Mouse (Mus musculus) lung, adult 2 months (tissue): Measurements from ENCODE around the gene Zfp106. TPM values are rescaled to one million over a fixed set of nuclear protein-coding genes. Genes with fewer than 3 reads are reported as not detected.

ENCODE experiments used
- DNase-seq: peaks from one replicate; pipeline ENCODE4 v3.0.0; 2022
- H3K4me1 ChIP-seq: fragments of 200-500 bp; 2 replicates; pipeline ENCODE4 v1.6.1; 2011; ENCODE audit warnings: low read length; ENCODE audit not compliant: control insufficient read depth, insufficient read depth
- H3K4me3 ChIP-seq: fragments of 200-500 bp; replicated peaks from 2 replicates; pipeline ENCODE3; 2011; ENCODE audit warnings: low read depth, mild to moderate bottlenecking, control low read depth, low read length; ENCODE audit errors: extremely low read depth
- CTCF ChIP-seq: fragments of 200-500 bp; IDR thresholded peaks from 2 replicates; pipeline ENCODE4 v1.5.1; 2011; ENCODE audit warnings: mild to moderate bottlenecking, low read length, control low read depth; ENCODE audit not compliant: insufficient read depth
- POLR2A ChIP-seq: fragments of 200-500 bp; IDR thresholded peaks from 2 replicates; pipeline ENCODE4 v1.6.1; 2011; ENCODE audit warnings: low read depth, mild to moderate bottlenecking, control low read depth, low read length, borderline replicate concordance; ENCODE audit errors: extremely low read depth
- WGBS: fragments of 180-500 bp; shearing (Covaris S2); methylation state at CpG from one replicate; pipeline ENCODE4 v1.1.7; 2018; 5-methylcytosine and 5-hydroxymethylcytosine counted together
- polyA plus RNA-seq: library from polyadenylated mRNA; depleted of rRNA; stranded (reverse); fragments of >200 nt; gene quantifications from 2 replicates; pipeline ENCODE4 v1.2.3, GENCODE M21; 2012

Gene Zfp106
- polyA plus RNA-seq, 1 experiment, result 51.0 TPM

- no peak for DNase-seq
- H3K4me3 ChIP-seq, result no peak overlapping the region
- no peaks in the 10 kb centered on the region for H3K4me1 ChIP-seq
- TF ChIP-seq POLR2A, result no peak
- TF ChIP-seq CTCF, result no peak
- WGBS, result 49% methylated on average over 8 of the region's 8 CpGs
Measured at GRCm38 (mm10) chr2:120482506-120483389, 80.9 kb downstream of the Zfp106 start.

- 56% methylated on average over 8 of the region's 8 CpGs for WGBS
- no peak overlapping the region for H3K4me3 ChIP-seq
- DNase-seq, result no peak
- H3K4me1 ChIP-seq, result no peaks in the 10 kb centered on the region
- TF ChIP-seq CTCF (no peak), POLR2A (no peak)
Measured at GRCm38 (mm10) chr2:120481921-120482320, 81.7 kb downstream of the Zfp106 start.

GRCm38 (mm10) chr2:120478600-120478999 lies 85.0 kb downstream of the Zfp106 start:
- 55% methylated on average over 3 of the region's 3 CpGs for WGBS
- peak; percentile 59 for DNase-seq
- no peaks in the 10 kb centered on the region for H3K4me1 ChIP-seq
- H3K4me3 ChIP-seq, result no peak overlapping the region
- no peak for TF ChIP-seq POLR2A
- TF ChIP-seq CTCF, result peak; percentile 68

GRCm38 (mm10) chr2:120476277-120477087 lies 87.2 kb downstream of the Zfp106 start:
- DNase-seq, result no peak
- H3K4me1 ChIP-seq, result no peaks in the 10 kb centered on the region
- no peak overlapping the region for H3K4me3 ChIP-seq
- TF ChIP-seq POLR2A (no peak), CTCF (no peak)
- WGBS, result 85% methylated on average over 13 of the region's 13 CpGs

GRCm38 (mm10) chr2:120470856-120471255 lies 92.8 kb downstream of the Zfp106 start:
- TF ChIP-seq CTCF (no peak), POLR2A (no peak)
- DNase-seq, result no peak
- 77% methylated on average over 4 of the region's 4 CpGs for WGBS
- no peak overlapping the region for H3K4me3 ChIP-seq
- no peaks in the 10 kb centered on the region for H3K4me1 ChIP-seq

- Histone ChIP-seq H3K4me3 (no peak overlapping the region), H3K4me1 (no peaks in the 10 kb centered on the region)
- WGBS, result 83% methylated on average over 10 of the region's 10 CpGs
- TF ChIP-seq POLR2A (no peak), CTCF (no peak)
- no peak for DNase-seq
Measured at GRCm38 (mm10) chr2:120469715-120470114, 93.9 kb downstream of the Zfp106 start.

- 77% methylated on average over 3 of the region's 3 CpGs for WGBS
- TF ChIP-seq POLR2A (no peak), CTCF (no peak)
- no peaks in the 10 kb centered on the region for H3K4me1 ChIP-seq
- no peak for DNase-seq
- H3K4me3 ChIP-seq, result no peak overlapping the region
Measured at GRCm38 (mm10) chr2:120469220-120469619, 94.4 kb downstream of the Zfp106 start.

- DNase-seq, result no peak
- H3K4me3 ChIP-seq, result no peak overlapping the region
- H3K4me1 ChIP-seq, result no peaks in the 10 kb centered on the region
- TF ChIP-seq POLR2A, result no peak
- TF ChIP-seq CTCF, result no peak
Measured at GRCm38 (mm10) chr2:120468011-120468410, 95.6 kb downstream of the Zfp106 start.

GRCm38 (mm10) chr2:120465397-120465785 lies 98.3 kb downstream of the Zfp106 start:
- WGBS, result 79% methylated on average over 5 of the region's 5 CpGs
- DNase-seq, result no peak
- TF ChIP-seq POLR2A, result no peak
- no peak for TF ChIP-seq CTCF
- no peak overlapping the region for H3K4me3 ChIP-seq
- H3K4me1 ChIP-seq, result no peaks in the 10 kb centered on the region
